Mouse (Mus musculus): Measurements from ENCODE around the gene Slc35a1. TPM values are rescaled to one million over a fixed set of nuclear protein-coding genes. Genes with fewer than 3 reads are reported as not detected.
"Not testable (repeated sequence)": the region's sequence is repeated elsewhere in the genome, so short reads cannot be mapped to it uniquely, and the experiment has no call there.

The Slc35a1 gene
- 16.9 and 22.1 TPM in 2 replicates for polyA plus RNA-seq (2012; rRNA removed)

DNA sequence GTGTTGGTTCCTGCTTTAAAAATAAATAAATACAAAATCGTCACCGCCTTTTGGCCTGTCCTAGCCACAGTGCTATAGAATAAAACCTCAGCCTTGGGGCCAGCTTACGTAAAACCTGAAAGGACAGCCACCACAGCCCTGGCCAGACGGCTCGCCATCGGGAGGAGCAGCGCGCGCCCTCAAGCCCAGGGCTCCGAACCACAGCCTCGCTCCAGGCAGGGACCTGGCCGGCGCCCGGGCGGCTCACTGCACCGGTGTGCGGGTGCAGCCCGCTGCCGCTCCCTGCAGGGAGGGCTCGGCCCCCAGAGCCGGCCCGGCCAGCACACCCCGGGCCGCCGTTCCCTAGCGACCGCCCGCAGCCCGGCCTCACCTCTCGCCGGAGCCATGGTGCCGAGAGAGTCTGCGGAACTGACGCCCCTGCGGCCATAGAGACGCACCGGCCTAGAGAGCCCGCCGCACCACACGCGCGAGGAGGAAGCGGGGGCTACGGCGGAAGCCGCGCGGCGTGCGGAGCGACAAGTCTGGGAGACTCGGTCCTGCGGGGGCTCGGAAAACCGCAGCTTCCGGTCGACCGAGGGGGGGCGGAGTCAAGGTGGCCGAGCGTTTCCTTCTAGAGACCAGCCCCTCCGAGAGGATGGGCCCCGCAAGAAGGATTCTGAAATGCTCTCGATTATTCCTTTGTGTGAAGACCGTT, at the start of gene Slc35a1:
Gene Slc35a1 (minus strand): TSS at position 565 of the 694 bp plus-strand sequence.
- DNase-seq: peak; percentile 96
- WGBS: under 1% methylated on average over 65 of the region's 65 CpGs
- H3K4me3 ChIP-seq (ENCODE audit: insufficient read depth, low read depth, low read length): peak within 1 kb of the TSS; percentile 93
- no peaks in the 10 kb centered on the region for H3K36me3 ChIP-seq (ENCODE audit: control insufficient read depth, insufficient read depth, low read length)
- H3K27me3 ChIP-seq (replicated peaks; ENCODE audit: control insufficient read depth, insufficient read depth, low read length): no peaks in the 10 kb centered on the region
- peaks cover 3% of the 10 kb centered on the region; the same call in 1 of the 2 replicates for H3K4me1 ChIP-seq (ENCODE audit: control insufficient read depth, insufficient read depth, low read length)
- no peak for TF ChIP-seq CTCF (conservative IDR thresholded peaks at IDR 0.05; ENCODE audit: insufficient read depth, insufficient read length, low read depth, low read length)
- TF ChIP-seq POLR2A (IDR thresholded peaks at IDR 0.05; ENCODE audit: low read depth, low read length): peak; percentile 30
- peak within 1 kb of the TSS; percentile 44 for H3K27ac ChIP-seq (ENCODE audit: insufficient read depth, low read depth, low read length)

DNA sequence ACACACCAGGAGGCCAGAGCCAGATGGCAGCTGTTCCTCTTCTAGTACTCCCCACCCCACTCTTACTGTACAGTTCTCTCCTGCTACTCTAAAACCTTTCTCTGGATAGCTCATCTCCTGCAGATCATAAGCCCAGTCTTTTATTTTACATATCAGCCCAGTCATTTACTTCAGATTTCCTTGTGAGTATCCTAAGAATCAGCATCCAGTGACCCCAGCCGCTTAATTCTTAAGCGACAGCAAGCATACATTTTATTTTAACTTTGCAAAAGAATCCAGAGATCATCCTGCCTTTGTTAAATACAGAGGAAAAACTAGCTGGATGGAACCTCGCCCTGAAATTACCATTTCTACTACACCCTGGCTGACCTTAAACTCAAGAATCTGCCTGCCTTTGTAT, 47.2 kb upstream of the Slc35a1 start:
- H3K4me1 ChIP-seq (ENCODE audit: control insufficient read depth, insufficient read depth, low read length): 0 out of 2 replicates have a peak, but pooled peaks cover 4% of the 10 kb centered on the region

DNA sequence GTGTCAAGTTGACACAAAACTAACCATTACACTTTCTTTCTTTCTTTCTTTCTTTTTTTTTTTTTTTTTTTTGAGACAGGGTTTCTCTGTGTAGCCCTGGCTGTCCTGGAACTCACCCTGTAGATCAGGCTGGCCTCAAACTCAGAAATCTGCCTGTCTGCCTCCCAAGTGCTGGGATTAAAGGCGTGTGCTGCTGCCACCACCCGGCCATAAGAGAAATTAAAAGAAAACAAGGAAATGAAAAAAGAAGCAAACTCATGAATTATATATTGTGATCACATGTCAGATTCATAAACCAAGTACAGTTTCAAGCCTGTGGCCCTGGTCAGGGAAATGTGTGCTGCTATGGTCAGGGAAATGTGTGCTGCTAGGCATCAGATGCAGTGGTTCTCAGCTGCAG, 46.2 kb upstream of the Slc35a1 start:
- TF ChIP-seq CTCF (conservative IDR thresholded peaks at IDR 0.05; ENCODE audit: insufficient read depth, insufficient read length, low read depth, low read length): peak; percentile 37
- not testable (repeated sequence) for H3K27me3 ChIP-seq (replicated peaks; ENCODE audit: control insufficient read depth, insufficient read depth, low read length); H3K4me3 ChIP-seq (ENCODE audit: insufficient read depth, low read depth, low read length); H3K27ac ChIP-seq (ENCODE audit: insufficient read depth, low read depth, low read length); DNase-seq; H3K36me3 ChIP-seq (ENCODE audit: control insufficient read depth, insufficient read depth, low read length); H3K4me1 ChIP-seq (ENCODE audit: control insufficient read depth, insufficient read depth, low read length)
- WGBS: 30% methylated on average over 2 of the region's 2 CpGs

More for the DNA sequence above, 47.2 kb upstream of the Slc35a1 start:
- H3K27me3 ChIP-seq (replicated peaks; ENCODE audit: control insufficient read depth, insufficient read depth, low read length): 0 out of 2 replicates have a peak, but pooled peaks cover 2% of the 10 kb centered on the region
- no peak overlapping the region for H3K27ac ChIP-seq (ENCODE audit: insufficient read depth, low read depth, low read length)
- TF ChIP-seq CTCF (conservative IDR thresholded peaks at IDR 0.05; ENCODE audit: insufficient read depth, insufficient read length, low read depth, low read length) (no peak), POLR2A (IDR thresholded peaks at IDR 0.05; ENCODE audit: low read depth, low read length) (no peak)
- no peak overlapping the region for H3K4me3 ChIP-seq (ENCODE audit: insufficient read depth, low read depth, low read length)
- H3K36me3 ChIP-seq (ENCODE audit: control insufficient read depth, insufficient read depth, low read length): no peaks in the 10 kb centered on the region
- 70% methylated on average over 3 of the region's 3 CpGs for WGBS
- DNase-seq: no peak

DNA sequence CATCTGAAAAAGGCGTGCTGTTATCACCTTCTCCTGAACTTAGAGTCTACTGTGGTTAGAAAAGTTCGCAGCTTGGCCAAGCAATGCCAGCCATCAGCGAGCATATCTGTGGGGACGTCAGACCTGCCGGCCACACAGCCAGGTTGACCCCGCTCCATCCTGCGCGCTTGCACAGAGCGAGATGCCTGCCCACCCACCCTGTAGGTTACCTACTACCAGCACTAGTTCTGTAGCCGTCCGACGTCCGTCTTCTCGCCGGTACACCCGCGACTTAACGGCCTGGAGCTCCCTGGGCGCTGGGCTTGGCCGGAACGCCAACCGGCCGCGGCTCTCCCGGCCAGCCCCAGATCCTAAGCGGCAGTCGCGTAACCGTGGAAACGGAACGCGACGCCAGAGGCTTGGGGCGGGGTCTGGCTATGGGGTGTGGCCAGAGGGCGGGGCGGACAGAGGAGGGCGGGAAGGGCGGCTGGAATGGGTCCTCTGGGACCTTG, 42.7 kb upstream of the Slc35a1 start, which contains the start of gene Cfap206:
Gene Cfap206 (minus strand): TSS at position 356 of the 491 bp plus-strand sequence.
- peak; percentile 82 for DNase-seq
- Histone ChIP-seq H3K36me3 (ENCODE audit: control insufficient read depth, insufficient read depth, low read length) (no peaks in the 10 kb centered on the region), H3K4me1 (ENCODE audit: control insufficient read depth, insufficient read depth, low read length) (0 out of 2 replicates have a peak, but pooled peaks cover 4% of the 10 kb centered on the region), H3K27me3 (replicated peaks; ENCODE audit: control insufficient read depth, insufficient read depth, low read length) (0 out of 2 replicates have a peak, but pooled peaks cover 2% of the 10 kb centered on the region), H3K27ac (ENCODE audit: insufficient read depth, low read depth, low read length) (no peak within 1 kb of the TSS), H3K4me3 (ENCODE audit: insufficient read depth, low read depth, low read length) (peak within 1 kb of the TSS; percentile 68)
- TF ChIP-seq POLR2A (IDR thresholded peaks at IDR 0.05; ENCODE audit: low read depth, low read length): no peak
- TF ChIP-seq CTCF (conservative IDR thresholded peaks at IDR 0.05; ENCODE audit: insufficient read depth, insufficient read length, low read depth, low read length): no peak
- WGBS: 2% methylated on average over 38 of the region's 38 CpGs

DNA sequence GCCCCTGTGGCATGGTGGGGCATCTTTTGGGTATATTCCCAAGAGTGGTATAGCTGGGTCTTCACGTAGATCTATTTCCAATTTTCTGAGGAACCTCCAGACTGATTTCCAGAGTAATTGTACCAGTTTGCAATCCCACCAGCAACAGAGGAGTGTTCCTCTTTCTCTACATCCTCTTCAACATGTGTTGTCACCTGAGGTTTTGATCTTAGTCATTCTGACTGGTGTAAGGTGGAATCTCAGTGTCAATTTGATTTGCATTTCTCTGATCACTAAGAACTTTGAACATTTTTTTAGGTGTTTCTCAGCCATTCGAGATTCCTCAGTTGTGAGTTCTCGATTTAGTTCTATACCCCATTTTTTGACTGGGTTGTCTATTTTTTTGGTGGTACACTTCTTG, 38.5 kb upstream of the Slc35a1 start:
- 91% methylated on average over 3 of the region's 3 CpGs for WGBS
- H3K4me3 ChIP-seq (ENCODE audit: insufficient read depth, low read depth, low read length); DNase-seq: not testable (repeated sequence)

DNA sequence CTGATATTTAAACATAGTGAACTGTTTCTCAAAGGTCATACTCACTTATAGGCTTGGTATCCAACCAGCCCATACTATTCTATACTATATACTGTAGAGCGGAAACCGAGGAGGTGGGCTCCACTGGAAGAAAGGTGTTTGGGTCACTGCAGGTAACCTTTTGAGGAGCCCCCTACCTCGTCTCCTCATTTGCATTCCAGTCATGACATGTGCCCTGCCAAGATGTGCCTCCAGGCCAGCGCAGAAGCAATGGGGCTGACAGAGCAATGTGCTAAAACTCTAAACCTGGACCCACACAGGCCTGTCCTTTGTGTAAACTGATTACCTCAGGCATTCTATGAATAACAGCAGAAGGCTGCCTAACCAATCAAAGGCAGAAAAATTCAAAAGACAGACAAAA, 37.1 kb upstream of the Slc35a1 start:
- H3K27ac ChIP-seq (ENCODE audit: insufficient read depth, low read depth, low read length): no peak overlapping the region
- no peaks in the 10 kb centered on the region for H3K36me3 ChIP-seq (ENCODE audit: control insufficient read depth, insufficient read depth, low read length)
- no peaks in the 10 kb centered on the region for H3K27me3 ChIP-seq (replicated peaks; ENCODE audit: control insufficient read depth, insufficient read depth, low read length)
- no peak for DNase-seq
- no peak for TF ChIP-seq POLR2A (IDR thresholded peaks at IDR 0.05; ENCODE audit: low read depth, low read length)
- TF ChIP-seq CTCF (conservative IDR thresholded peaks at IDR 0.05; ENCODE audit: insufficient read depth, insufficient read length, low read depth, low read length): no peak
- no peaks in the 10 kb centered on the region for H3K4me1 ChIP-seq (ENCODE audit: control insufficient read depth, insufficient read depth, low read length)
- 64% methylated on average over 4 of the region's 4 CpGs for WGBS
- H3K4me3 ChIP-seq (ENCODE audit: insufficient read depth, low read depth, low read length): no peak overlapping the region

More for the DNA sequence above, 38.5 kb upstream of the Slc35a1 start:
- not testable (repeated sequence) for H3K4me1 ChIP-seq (ENCODE audit: control insufficient read depth, insufficient read depth, low read length); H3K27ac ChIP-seq (ENCODE audit: insufficient read depth, low read depth, low read length); H3K36me3 ChIP-seq (ENCODE audit: control insufficient read depth, insufficient read depth, low read length); H3K27me3 ChIP-seq (replicated peaks; ENCODE audit: control insufficient read depth, insufficient read depth, low read length)

DNA sequence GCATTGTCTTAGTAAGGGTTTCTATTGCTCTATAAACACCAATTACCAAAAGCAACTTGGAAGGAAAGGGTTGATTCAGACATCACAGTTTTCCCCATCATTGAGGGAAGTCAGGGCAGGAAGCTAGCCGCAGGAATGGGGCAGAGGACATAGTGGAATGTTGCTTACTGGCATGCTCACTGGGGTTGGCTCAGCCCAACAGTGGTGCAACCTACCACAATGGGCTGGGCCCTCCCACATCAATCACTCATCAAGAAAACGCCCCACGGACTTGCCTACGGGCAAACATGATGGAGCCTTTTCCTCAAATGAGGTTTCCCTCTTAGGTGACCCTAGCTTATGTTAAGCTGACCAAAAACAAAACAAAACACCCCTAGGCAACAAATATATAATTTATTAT, 35.9 kb upstream of the Slc35a1 start:
- no peak overlapping the region for H3K4me3 ChIP-seq (ENCODE audit: insufficient read depth, low read depth, low read length)

More for the DNA sequence above, 35.9 kb upstream of the Slc35a1 start:
- no peak overlapping the region for H3K27ac ChIP-seq (ENCODE audit: insufficient read depth, low read depth, low read length)
- no peak for DNase-seq
- 63% methylated on average over 4 of the region's 4 CpGs for WGBS
- H3K27me3 ChIP-seq (replicated peaks; ENCODE audit: control insufficient read depth, insufficient read depth, low read length): no peaks in the 10 kb centered on the region
- TF ChIP-seq POLR2A (IDR thresholded peaks at IDR 0.05; ENCODE audit: low read depth, low read length): no peak
- no peak for TF ChIP-seq CTCF (conservative IDR thresholded peaks at IDR 0.05; ENCODE audit: insufficient read depth, insufficient read length, low read depth, low read length)
- H3K4me1 ChIP-seq (ENCODE audit: control insufficient read depth, insufficient read depth, low read length): no peaks in the 10 kb centered on the region
- no peaks in the 10 kb centered on the region for H3K36me3 ChIP-seq (ENCODE audit: control insufficient read depth, insufficient read depth, low read length)
